Mouse (Mus musculus): ENCODE results near the gene Mrpl44.

The Mrpl44 gene

DNA sequence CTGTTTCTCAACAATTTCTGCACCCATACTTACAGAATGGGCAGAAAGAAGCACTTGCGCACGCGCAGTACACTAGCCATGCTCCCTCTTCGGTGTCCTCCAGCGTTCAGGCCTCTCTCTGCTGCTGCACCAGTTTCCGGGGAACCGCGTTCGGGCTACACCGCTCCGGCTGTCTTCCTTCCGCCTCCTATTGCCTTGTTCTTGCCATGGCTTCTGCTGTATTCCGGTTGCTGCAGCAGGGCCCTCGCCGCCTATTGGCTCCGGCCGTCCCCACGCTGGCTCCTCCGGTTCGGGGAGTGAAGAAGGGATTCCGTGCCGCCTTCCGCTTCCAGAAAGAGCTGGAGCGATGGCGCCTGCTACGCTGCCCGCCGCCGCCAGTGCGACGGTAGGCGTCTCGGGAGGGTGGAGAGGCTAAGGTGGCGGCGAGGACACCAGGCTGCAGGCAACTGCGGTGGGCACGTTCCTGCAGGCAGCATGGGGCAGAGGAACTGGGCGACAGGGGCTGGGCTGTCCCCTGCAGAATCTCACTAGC lies at the start of gene Mrpl44, which contains the start of gene Wdfy1:
Gene Mrpl44 (plus strand): TSS at position 92 of the 532 bp plus-strand sequence.
Gene Wdfy1 (minus strand): TSS at position 217 of the 532 bp plus-strand sequence.
- DNase-seq (ENCODE audit: low read depth, low spot score): peak; percentile 90

- DNase-seq (ENCODE audit: low read depth, low spot score): no peak
Measured at GRCm38 (mm10) chr1:79734794-79735193, 41.0 kb upstream of the Mrpl44 start.

GRCm38 (mm10) chr1:79736408-79736807 lies 39.4 kb upstream of the Mrpl44 start:
- DNase-seq (ENCODE audit: low read depth, low spot score): no peak

DNA sequence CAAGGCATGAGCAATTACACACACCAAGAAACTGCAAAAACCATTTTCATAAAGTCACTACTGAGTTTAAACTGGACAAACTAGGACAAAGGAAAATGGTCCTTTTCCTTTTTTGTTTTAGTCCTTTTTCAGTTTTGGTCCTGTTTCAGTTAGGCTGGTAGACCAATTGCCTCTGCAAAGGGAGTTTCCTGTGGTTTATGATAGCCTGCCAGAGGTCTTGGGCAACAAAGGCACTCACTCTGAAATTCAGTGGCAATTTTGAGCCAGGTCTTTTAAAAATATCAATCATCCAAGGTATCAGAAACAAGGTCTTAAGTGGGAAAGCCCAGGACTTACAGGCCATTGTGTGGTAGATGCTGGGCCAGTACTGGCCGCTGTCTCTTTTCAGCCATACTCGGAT lies 36.1 kb upstream of the Mrpl44 start:
- no peak for DNase-seq (ENCODE audit: low read depth, low spot score)

- no peak for DNase-seq (ENCODE audit: low read depth, low spot score)
Measured at GRCm38 (mm10) chr1:79741002-79741401, 34.8 kb upstream of the Mrpl44 start.

DNA sequence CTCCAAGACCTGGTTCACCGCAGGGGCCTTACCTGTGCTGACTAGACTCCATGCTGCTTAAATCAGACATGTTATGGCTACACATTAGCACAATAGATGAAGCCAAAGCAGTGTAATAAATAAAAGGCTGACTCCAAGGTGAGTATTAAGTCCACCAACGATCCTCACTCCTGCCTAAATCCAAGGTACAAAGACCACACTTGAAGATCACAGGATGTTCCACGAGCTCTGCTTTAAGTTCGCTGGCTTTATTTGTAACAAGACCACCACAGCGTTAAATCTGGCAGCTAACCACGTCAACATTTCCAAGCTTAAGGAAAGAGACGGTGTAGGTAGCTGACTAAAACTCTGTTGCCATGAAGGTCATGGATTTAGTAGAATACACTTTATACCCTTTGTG lies 32.9 kb upstream of the Mrpl44 start:
- no peak for DNase-seq (ENCODE audit: low read depth, low spot score)

DNA sequence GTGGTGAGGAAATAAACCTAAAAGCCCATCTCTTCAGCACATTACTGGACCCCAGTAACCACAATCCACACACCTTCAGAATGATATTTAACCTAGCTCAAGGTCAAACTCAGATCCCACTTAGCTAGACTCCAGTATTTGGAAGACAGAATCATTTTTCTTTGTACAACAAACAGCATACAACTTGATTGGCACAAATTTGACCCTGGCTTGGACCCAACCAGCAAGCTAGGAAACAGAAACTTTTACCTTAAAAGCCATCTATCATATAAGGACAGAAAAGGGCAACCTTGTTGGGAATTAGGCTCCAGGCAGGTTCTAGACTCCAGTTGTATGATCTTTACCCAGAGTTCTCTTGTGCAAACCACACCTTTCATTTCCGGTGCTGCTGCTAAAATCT lies 32.4 kb upstream of the Mrpl44 start:
- no peak for DNase-seq (ENCODE audit: low read depth, low spot score)

DNA sequence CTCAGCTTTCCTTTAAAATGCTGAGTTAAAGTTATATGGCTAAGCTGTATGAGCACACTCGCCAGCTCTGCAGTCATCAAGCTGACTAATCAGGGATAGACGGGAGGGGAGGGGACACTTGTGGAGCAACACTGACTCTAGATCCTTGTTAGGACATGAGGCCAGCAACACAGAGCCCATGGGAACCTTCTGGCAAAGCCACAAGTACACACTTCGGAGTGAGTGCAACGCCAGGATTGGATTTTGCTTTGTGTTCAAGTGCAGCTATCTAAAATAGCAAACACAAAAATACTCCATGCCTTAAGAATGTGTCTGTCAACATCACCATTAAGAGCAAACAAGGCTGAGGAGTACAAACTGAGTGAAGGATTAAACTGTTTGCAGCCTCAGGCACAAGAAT lies 29.8 kb upstream of the Mrpl44 start:
- no peak for DNase-seq (ENCODE audit: low read depth, low spot score)

DNA sequence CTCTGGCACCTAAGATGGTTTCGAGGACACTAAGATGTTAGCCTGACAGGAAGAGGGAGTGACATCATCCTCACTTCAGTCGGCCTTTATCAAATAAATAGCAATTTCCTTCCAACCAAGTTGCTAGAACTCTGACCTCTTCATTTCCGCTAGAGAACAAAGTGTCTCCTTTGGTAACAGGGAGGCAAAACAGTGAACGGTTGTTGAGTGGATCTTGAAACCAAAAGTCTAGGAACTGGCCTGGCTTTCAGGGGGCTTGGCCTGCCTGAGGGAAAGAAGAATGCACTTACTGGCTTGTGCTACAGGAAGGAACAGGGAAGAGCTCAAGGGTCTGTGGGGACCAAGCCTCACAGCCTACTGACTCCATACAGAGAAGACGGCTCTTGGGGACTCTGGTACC lies 24.6 kb upstream of the Mrpl44 start:
- DNase-seq (ENCODE audit: low read depth, low spot score): no peak

DNA sequence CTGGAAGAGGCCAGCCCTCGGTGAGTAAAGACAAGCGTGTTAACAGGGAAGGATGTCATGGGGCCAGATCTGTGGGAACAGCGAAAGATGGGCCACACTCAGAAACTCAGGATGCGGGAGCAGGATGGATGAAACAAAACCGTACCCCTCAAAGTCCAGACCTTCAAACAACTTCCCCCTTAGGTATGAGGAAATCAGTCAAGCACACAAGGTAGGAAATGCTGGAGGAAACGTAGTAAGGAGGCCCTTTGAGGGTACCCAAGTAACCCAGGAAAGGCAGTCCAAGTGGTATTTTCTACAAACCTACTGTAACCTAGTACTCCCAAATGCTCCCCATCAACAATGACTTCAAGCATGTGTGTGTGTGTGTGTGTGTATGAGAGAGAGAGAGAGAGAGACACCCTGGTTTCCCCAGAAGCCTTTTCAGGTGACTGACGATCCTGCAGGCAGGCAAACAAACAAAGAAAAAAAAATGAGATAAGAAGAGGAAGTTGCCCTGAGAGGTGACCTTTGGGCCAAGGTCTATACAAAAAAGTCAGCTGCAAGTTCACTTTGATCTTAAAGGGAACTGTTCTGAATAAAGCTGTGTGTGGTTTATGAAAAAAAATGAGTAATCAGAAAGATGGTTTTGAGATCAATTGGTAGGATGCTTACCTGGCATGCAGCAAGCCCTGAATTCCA lies 23.7 kb upstream of the Mrpl44 start:
- DNase-seq (ENCODE audit: low read depth, low spot score): no peak

GRCm38 (mm10) chr1:79752714-79753340 lies 23.0 kb upstream of the Mrpl44 start:
- no peak for DNase-seq (ENCODE audit: low read depth, low spot score)

- DNase-seq (ENCODE audit: low read depth, low spot score): no peak
Measured at GRCm38 (mm10) chr1:79753456-79753855, 22.4 kb upstream of the Mrpl44 start.

DNA sequence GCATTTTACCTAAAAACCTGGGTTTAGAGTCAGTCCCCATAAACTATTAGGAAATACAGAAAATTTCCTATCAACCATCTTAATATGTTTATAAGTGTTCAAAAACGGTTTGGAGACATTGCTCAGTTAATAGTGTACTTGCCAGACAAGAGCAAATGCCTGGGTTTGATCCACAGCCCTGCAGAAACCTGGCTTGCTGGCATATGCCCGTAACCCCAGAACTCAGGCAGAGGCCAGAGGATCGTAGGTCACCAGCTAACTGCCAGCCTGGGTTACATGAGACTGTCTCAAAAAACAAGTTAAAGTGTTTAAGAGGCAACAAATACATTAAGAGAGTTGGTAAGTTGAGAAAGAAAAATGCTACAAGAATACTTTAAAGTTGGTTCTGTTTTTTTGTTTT lies 20.9 kb upstream of the Mrpl44 start:
- no peak for DNase-seq (ENCODE audit: low read depth, low spot score)

DNA sequence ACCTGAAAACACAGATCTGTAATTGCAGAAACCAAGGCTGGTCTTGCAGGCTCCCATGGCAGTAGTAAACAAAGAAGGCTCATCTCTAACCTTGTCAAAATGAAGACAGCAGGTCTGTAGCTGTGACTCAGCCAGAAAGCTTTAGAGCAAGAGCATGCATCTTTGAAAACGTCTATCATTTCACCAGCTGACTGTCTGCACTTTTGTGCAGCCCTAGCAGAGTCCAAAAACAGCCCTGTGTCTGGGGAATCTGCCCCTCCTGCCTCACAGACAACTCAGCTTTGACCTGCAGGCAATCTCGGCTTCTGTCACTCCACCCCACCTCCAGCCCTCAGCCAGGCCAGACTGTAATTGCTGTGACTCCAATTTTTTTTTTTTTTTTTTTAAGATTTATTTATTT lies 20.4 kb upstream of the Mrpl44 start:
- DNase-seq (ENCODE audit: low read depth, low spot score): no peak

GRCm38 (mm10) chr1:79756417-79756816 lies 19.4 kb upstream of the Mrpl44 start:
- DNase-seq (ENCODE audit: low read depth, low spot score): no peak

GRCm38 (mm10) chr1:79757161-79757560 lies 18.7 kb upstream of the Mrpl44 start:
- DNase-seq (ENCODE audit: low read depth, low spot score): no peak

DNA sequence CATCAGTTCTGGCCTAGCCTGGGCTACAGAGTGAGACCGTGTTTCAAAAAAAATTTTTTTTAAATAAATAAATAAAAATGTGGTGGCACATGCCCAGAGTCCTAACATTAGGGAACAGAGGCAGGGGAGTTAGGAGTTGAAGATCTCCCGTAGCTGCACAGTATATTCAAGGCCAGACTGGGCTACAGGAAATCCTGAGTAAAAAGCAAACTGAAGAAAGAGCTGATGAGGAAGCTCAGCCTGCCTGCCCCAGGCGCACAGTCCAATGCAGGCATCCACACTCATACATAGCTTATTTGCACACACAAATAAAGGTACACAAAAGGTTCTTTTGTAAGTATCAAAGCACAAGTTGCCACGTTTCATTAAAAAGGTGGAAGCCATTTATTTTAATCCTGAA lies 18.2 kb upstream of the Mrpl44 start:
- no peak for DNase-seq (ENCODE audit: low read depth, low spot score)

DNA sequence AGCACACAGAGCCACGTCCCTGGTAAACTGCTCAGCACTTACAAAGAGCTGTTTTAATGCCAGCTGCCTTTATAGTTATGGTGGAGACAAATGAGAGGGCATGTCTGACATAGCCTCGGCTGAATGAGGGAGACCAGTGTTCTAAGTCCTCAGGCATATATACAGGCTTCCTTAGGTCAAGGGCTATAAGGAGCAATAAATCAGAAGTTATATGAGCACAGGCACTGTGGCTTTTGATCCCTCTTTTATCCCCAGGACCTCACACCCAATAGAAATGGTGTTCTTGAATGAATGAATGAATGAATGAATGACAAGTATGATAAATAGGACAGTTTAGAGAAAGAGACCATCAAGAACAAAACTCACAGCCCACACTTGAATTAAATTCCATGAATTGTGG lies 16.8 kb upstream of the Mrpl44 start:
- no peak for DNase-seq (ENCODE audit: low read depth, low spot score)

- DNase-seq (ENCODE audit: low read depth, low spot score): no peak
Measured at GRCm38 (mm10) chr1:79759436-79759972, 16.3 kb upstream of the Mrpl44 start.

DNA sequence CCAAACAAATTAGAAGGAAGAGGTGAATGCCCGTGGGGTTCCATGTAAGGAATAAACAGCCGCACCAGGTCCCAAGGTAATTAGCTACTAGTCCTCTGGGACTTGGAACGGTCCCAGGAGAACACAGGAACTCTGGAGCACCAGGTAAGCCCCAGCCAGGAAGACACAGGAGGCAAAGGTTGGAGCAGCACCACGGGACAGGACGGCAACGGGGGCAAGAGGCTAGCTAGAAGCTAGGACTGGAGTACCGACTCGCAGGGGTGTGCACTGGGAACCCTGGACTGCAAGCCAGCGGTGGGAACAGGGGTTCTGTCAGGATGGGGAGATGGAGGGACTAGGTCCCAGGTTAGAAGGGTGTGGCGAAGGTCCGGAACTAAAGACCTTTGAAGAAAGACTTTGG lies 15.2 kb upstream of the Mrpl44 start:
- no peak for DNase-seq (ENCODE audit: low read depth, low spot score)

DNA sequence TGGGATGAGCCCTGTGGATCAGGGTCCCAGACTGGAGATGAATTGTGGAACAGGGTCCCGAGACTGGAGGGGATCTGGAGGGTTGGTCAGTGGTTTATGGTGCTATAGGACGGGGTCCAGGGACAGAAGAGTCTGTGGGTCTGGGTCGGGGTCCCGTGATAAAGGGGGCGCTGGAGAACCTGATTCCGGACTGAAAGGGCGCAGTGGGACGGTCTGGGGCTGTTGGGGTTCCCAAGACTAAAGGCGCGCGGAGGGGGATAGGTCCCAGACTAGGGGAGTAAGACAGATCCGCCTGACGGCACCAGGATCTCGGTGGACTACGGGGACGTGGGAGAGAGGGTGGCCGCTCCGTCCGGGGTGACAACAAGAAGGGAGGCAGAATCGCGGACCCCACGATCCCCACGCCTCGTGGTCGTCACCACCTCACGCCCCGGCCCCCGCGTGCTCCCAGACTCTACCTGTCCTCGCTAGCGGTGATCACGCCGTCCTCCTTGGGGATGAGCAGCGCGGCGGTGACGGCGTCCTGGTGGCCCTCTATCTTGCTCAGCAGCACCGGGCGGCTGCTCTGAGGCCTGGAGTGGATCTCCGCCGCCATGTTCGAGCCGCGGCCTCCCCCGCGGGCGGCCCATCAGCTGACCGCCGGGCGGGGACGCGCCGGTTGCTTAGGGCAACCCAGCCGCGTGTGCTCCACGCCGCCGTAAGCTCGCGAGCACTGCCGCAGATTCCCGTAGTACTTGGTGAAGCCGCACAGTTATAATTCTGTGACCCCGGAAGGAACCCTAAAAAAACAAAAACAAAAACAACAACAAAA lies 14.5 kb upstream of the Mrpl44 start:
- peak; percentile 75 for DNase-seq (ENCODE audit: low read depth, low spot score)

- no peak for DNase-seq (ENCODE audit: low read depth, low spot score)
Measured at GRCm38 (mm10) chr1:79761917-79762271, 13.9 kb upstream of the Mrpl44 start.

All from embryo, embryonic 11.5 days (tissue).